Mouse (Mus musculus): ENCODE results near the gene Pgbd1. TPM values are rescaled to one million over a fixed set of nuclear protein-coding genes. Genes with fewer than 3 reads are reported as not detected.
"Not testable (repeated sequence)": the region's sequence is repeated elsewhere in the genome, so short reads cannot be mapped to it uniquely, and the experiment has no call there.

The Pgbd1 gene
- total RNA-seq (2017): 0.23 and 0.37 TPM in 2 replicates

- peak; percentile 36; the same call in 1 of the 2 replicates for ATAC-seq (ENCODE audit: extremely low read depth, insufficient number of reproducible peaks, low FRiP score, poor library complexity, severe bottlenecking)
These were observed at the start of gene Pgbd1 for GRCm38 (mm10) chr13:21440503-21441206. Pgbd1 (minus strand) TSS chr13:21441058.

GRCm38 (mm10) chr13:21486881-21487280 is 46.0 kb upstream of the Pgbd1 start:
- ATAC-seq (ENCODE audit: extremely low read depth, insufficient number of reproducible peaks, low FRiP score, poor library complexity, severe bottlenecking): no peak

- not testable (repeated sequence) for ATAC-seq (ENCODE audit: extremely low read depth, insufficient number of reproducible peaks, low FRiP score, poor library complexity, severe bottlenecking)
These were observed 38.2 kb upstream of the Pgbd1 start, which contains the start of the genes Zkscan4 and Gm10065 for GRCm38 (mm10) chr13:21478759-21479670. Zkscan4 (plus strand) TSS chr13:21478907. Gm10065 (minus strand) TSS chr13:21479441.

- no peak for ATAC-seq (ENCODE audit: extremely low read depth, insufficient number of reproducible peaks, low FRiP score, poor library complexity, severe bottlenecking)
These were observed 31.6 kb upstream of the Pgbd1 start for GRCm38 (mm10) chr13:21472427-21472826.

- ATAC-seq (ENCODE audit: extremely low read depth, insufficient number of reproducible peaks, low FRiP score, poor library complexity, severe bottlenecking): no peak
These were observed 28.2 kb upstream of the Pgbd1 start for GRCm38 (mm10) chr13:21469097-21469496.

- peak; percentile 79 for ATAC-seq (ENCODE audit: extremely low read depth, insufficient number of reproducible peaks, low FRiP score, poor library complexity, severe bottlenecking)
These were observed 27.5 kb upstream of the Pgbd1 start, which contains the start of gene Nkapl for GRCm38 (mm10) chr13:21468061-21469019. Nkapl (minus strand) TSS chr13:21468509.

GRCm38 (mm10) chr13:21467336-21467735 is 26.5 kb upstream of the Pgbd1 start:
- no peak for ATAC-seq (ENCODE audit: extremely low read depth, insufficient number of reproducible peaks, low FRiP score, poor library complexity, severe bottlenecking)

- ATAC-seq (ENCODE audit: extremely low read depth, insufficient number of reproducible peaks, low FRiP score, poor library complexity, severe bottlenecking): not testable (repeated sequence)
These were observed 21.7 kb upstream of the Pgbd1 start for GRCm38 (mm10) chr13:21462516-21462915.

GRCm38 (mm10) chr13:21456347-21456746 is 15.5 kb upstream of the Pgbd1 start:
- ATAC-seq (ENCODE audit: extremely low read depth, insufficient number of reproducible peaks, low FRiP score, poor library complexity, severe bottlenecking): no peak

- ATAC-seq (ENCODE audit: extremely low read depth, insufficient number of reproducible peaks, low FRiP score, poor library complexity, severe bottlenecking): no peak
These were observed 13.3 kb upstream of the Pgbd1 start for GRCm38 (mm10) chr13:21454133-21454532.

GRCm38 (mm10) chr13:21453449-21453848 is 12.6 kb upstream of the Pgbd1 start, which contains the start of gene Zscan26:
Zscan26 (minus strand) TSS chr13:21453730.
- peak; percentile 84 for ATAC-seq (ENCODE audit: extremely low read depth, insufficient number of reproducible peaks, low FRiP score, poor library complexity, severe bottlenecking)

- ATAC-seq (ENCODE audit: extremely low read depth, insufficient number of reproducible peaks, low FRiP score, poor library complexity, severe bottlenecking): no peak
These were observed 12.2 kb upstream of the Pgbd1 start for GRCm38 (mm10) chr13:21453042-21453441.

- ATAC-seq (ENCODE audit: extremely low read depth, insufficient number of reproducible peaks, low FRiP score, poor library complexity, severe bottlenecking): no peak
These were observed 7.2 kb upstream of the Pgbd1 start for GRCm38 (mm10) chr13:21447856-21448614.

- no peak for ATAC-seq (ENCODE audit: extremely low read depth, insufficient number of reproducible peaks, low FRiP score, poor library complexity, severe bottlenecking)
These were observed 5.9 kb upstream of the Pgbd1 start for GRCm38 (mm10) chr13:21446796-21447195.

- ATAC-seq (ENCODE audit: extremely low read depth, insufficient number of reproducible peaks, low FRiP score, poor library complexity, severe bottlenecking): no peak
These were observed 332 bp upstream of the Pgbd1 start for GRCm38 (mm10) chr13:21441207-21441572.

GRCm38 (mm10) chr13:21435476-21435875 is 5.4 kb downstream of the Pgbd1 start:
- ATAC-seq (ENCODE audit: extremely low read depth, insufficient number of reproducible peaks, low FRiP score, poor library complexity, severe bottlenecking): no peak

GRCm38 (mm10) chr13:21427631-21428030 is 13.2 kb downstream of the Pgbd1 start:
- ATAC-seq (ENCODE audit: extremely low read depth, insufficient number of reproducible peaks, low FRiP score, poor library complexity, severe bottlenecking): no peak

GRCm38 (mm10) chr13:21423301-21423700 is 17.6 kb downstream of the Pgbd1 start:
- no peak for ATAC-seq (ENCODE audit: extremely low read depth, insufficient number of reproducible peaks, low FRiP score, poor library complexity, severe bottlenecking)

All from neutrophil, adult 5-6 weeks (primary cell).